Mouse (Mus musculus) kidney, postnatal 0 days (tissue): ENCODE results near the gene Mroh2a. TPM values are rescaled to one million over a fixed set of nuclear protein-coding genes. Genes with fewer than 3 reads are reported as not detected.

Experiments used
- ATAC-seq: fragments of 200-750 bp; cut with Nextera tagmentation; replicated peaks from 2 replicates; pipeline ENCODE4 v1.8.0; 2017; ENCODE audit warnings: low read depth, moderate number of reproducible peaks, moderate TSS enrichment, moderate library complexity; ENCODE audit not compliant: low FRiP score
- DNase-seq: peaks from one replicate; pipeline ENCODE4 v3.0.0-alpha.2; 2016; ENCODE audit warnings: low spot score
- H3K27ac ChIP-seq: fragments of 300-500 bp; sonication (generic); 2 replicates; pipeline ENCODE4 v1.5.1; 2014; ENCODE audit warnings: mild to moderate bottlenecking
- H3K27me3 ChIP-seq: fragments of 300-500 bp; sonication (generic); 2 replicates; pipeline ENCODE4 v1.6.1; 2014; ENCODE audit warnings: low read length, mixed read lengths; ENCODE audit not compliant: insufficient read depth
- H3K36me3 ChIP-seq: fragments of 300-500 bp; sonication (generic); 2 replicates; pipeline ENCODE4 v1.6.1; 2014; ENCODE audit warnings: low read length, mixed read lengths; ENCODE audit not compliant: insufficient read depth
- H3K4me1 ChIP-seq: fragments of 300-500 bp; sonication (generic); replicated peaks from 2 replicates; pipeline ENCODE4 v1.6.1; 2014; ENCODE audit warnings: antibody characterized with exemption, low read length, mixed read lengths; ENCODE audit not compliant: insufficient read depth
- H3K4me2 ChIP-seq: fragments of 300-500 bp; sonication (generic); 2 replicates; pipeline ENCODE4 v1.6.1; 2014; ENCODE audit warnings: mild to moderate bottlenecking, low read length, moderate library complexity, mixed read lengths
- H3K4me3 ChIP-seq: fragments of 300-500 bp; sonication (generic); replicated peaks from 2 replicates; pipeline ENCODE4 v1.5.1; 2014; ENCODE audit warnings: low read depth, low read length
- H3K9ac ChIP-seq: fragments of 300-500 bp; sonication (generic); 2 replicates; pipeline ENCODE4 v1.6.1; 2014; ENCODE audit warnings: low read depth, low read length
- H3K9me3 ChIP-seq: fragments of 300-500 bp; sonication (generic); replicated peaks from 2 replicates; pipeline ENCODE4 v1.6.1; 2016; ENCODE audit warnings: low read length, inconsistent platforms, mixed read lengths
- CTCF ChIP-seq: IDR thresholded peaks from 2 replicates; pipeline ENCODE4 v1.5.1; 2016; ENCODE audit warnings: antibody characterized with exemption, low read depth, mild to moderate bottlenecking, moderate library complexity
- WGBS: fragments of 180-500 bp; shearing (Covaris S2); extraction: QIAGEN DNeasy Blood & Tissue Kit; methylation state at CpG from one replicate; pipeline ENCODE4 v1.1.7; 2014; 5-methylcytosine and 5-hydroxymethylcytosine counted together
- polyA plus RNA-seq: library from polyadenylated mRNA; unstranded; fragments of >200 nt; fragmentation: Nextera tagmentation; extraction: Ambion mirVana; gene quantifications from 2 replicates; pipeline ENCODE4 v1.2.1, GENCODE M21; 2015

Mroh2a gene
- polyA plus RNA-seq, 1 experiment from 2014 or later: 0.66 TPM

- Histone ChIP-seq H3K4me3 (no peak overlapping the region), H3K27ac (no peak overlapping the region), H3K4me1 (no peaks in the 10 kb centered on the region), H3K9me3 (peaks cover 72% of the 10 kb centered on the region), H3K36me3 (no peaks in the 10 kb centered on the region), H3K27me3 (no peaks in the 10 kb centered on the region), H3K9ac (no peak overlapping the region), H3K4me2 (no peak overlapping the region)
- 61% methylated on average over 4 of the region's 4 CpGs for WGBS
- ATAC-seq (no peak), DNase-seq (no peak)
- no peak for TF ChIP-seq CTCF
These were observed 7.4 kb downstream of the Mroh2a start for GRCm38 (mm10) chr1:88234248-88234610.

- DNase-seq: no peak
- Histone ChIP-seq H3K27ac (no peak overlapping the region), H3K36me3 (no peaks in the 10 kb centered on the region), H3K4me3 (no peak overlapping the region), H3K9ac (no peak overlapping the region), H3K9me3 (peaks cover 74% of the 10 kb centered on the region), H3K4me1 (no peaks in the 10 kb centered on the region), H3K27me3 (no peaks in the 10 kb centered on the region), H3K4me2 (no peak overlapping the region)
- no peak for ATAC-seq
- no peak for TF ChIP-seq CTCF
- 40% methylated on average over 5 of the region's 5 CpGs for WGBS
These were observed 7.9 kb downstream of the Mroh2a start for GRCm38 (mm10) chr1:88234646-88235045.

GRCm38 (mm10) chr1:88235046-88235893 is 8.5 kb downstream of the Mroh2a start:
- no peak overlapping the region for H3K9ac ChIP-seq

GRCm38 (mm10) chr1:88235894-88236415 is 9.2 kb downstream of the Mroh2a start:
- 55% methylated on average over 4 of the region's 4 CpGs for WGBS
- Histone ChIP-seq H3K27me3 (no peaks in the 10 kb centered on the region), H3K27ac (no peak overlapping the region), H3K36me3 (no peaks in the 10 kb centered on the region), H3K4me2 (no peak overlapping the region), H3K9me3 (peaks cover 76% of the 10 kb centered on the region), H3K9ac (no peak overlapping the region), H3K4me3 (no peak overlapping the region), H3K4me1 (no peaks in the 10 kb centered on the region)
- peak; percentile 52 for DNase-seq
- peak; percentile 60 for ATAC-seq
- no peak for TF ChIP-seq CTCF

More at GRCm38 (mm10) chr1:88235046-88235893, 8.5 kb downstream of the Mroh2a start:
- H3K4me2 ChIP-seq: no peak overlapping the region
- H3K4me1 ChIP-seq: no peaks in the 10 kb centered on the region
- H3K36me3 ChIP-seq: no peaks in the 10 kb centered on the region
- no peaks in the 10 kb centered on the region for H3K27me3 ChIP-seq
- TF ChIP-seq CTCF: no peak
- no peak for DNase-seq
- ATAC-seq: no peak
- peaks cover 74% of the 10 kb centered on the region for H3K9me3 ChIP-seq
- no peak overlapping the region for H3K4me3 ChIP-seq
- 63% methylated on average over 11 of the region's 11 CpGs for WGBS
- no peak overlapping the region for H3K27ac ChIP-seq

- Histone ChIP-seq H3K27me3 (no peaks in the 10 kb centered on the region), H3K4me3 (no peak overlapping the region), H3K4me1 (no peaks in the 10 kb centered on the region), H3K4me2 (no peak overlapping the region), H3K36me3 (no peaks in the 10 kb centered on the region), H3K9me3 (peaks cover 73% of the 10 kb centered on the region), H3K27ac (no peak overlapping the region), H3K9ac (no peak overlapping the region)
- 0 out of 2 replicates have a peak, but pooled peaks have one; percentile 0 for ATAC-seq
- 72% methylated on average over 5 of the region's 5 CpGs for WGBS
- no peak for DNase-seq
- TF ChIP-seq CTCF: no peak
These were observed 10.5 kb downstream of the Mroh2a start for GRCm38 (mm10) chr1:88237311-88237710.

- Histone ChIP-seq H3K27me3 (no peaks in the 10 kb centered on the region), H3K4me3 (no peak overlapping the region), H3K36me3 (no peaks in the 10 kb centered on the region), H3K4me1 (no peaks in the 10 kb centered on the region), H3K4me2 (no peak overlapping the region), H3K27ac (no peak overlapping the region), H3K9me3 (peaks cover 65% of the 10 kb centered on the region), H3K9ac (no peak overlapping the region)
- no peak for TF ChIP-seq CTCF
- ATAC-seq (no peak), DNase-seq (no peak)
- 70% methylated on average over 6 of the region's 6 CpGs for WGBS
These were observed 12.0 kb downstream of the Mroh2a start for GRCm38 (mm10) chr1:88238771-88239170.
